Mouse (Mus musculus): ENCODE data around the gene Plcxd2. TPM values are rescaled to one million over a fixed set of nuclear protein-coding genes. Genes with fewer than 3 reads are reported as not detected.

Plcxd2 gene
- polyA plus RNA-seq (2015; fragmentation: Nextera tagmentation; extraction: Ambion mirVana), result 5.8 and 6.6 TPM in 2 replicates

GRCm38 (mm10) chr16:46010153-46010905 lies at the start of gene Plcxd2:
Gene Plcxd2, minus strand, starts transcription at chr16:46010218.
- ATAC-seq, result peak; percentile 96
- peaks cover 4% of the 10 kb centered on the region; the same call in 1 of the 2 replicates for H3K9me3 ChIP-seq (ENCODE audit: low read length)
- under 1% methylated on average over 34 of the region's 39 CpGs for WGBS (ENCODE audit: insufficient replicate concordance)
- H3K27me3 ChIP-seq (ENCODE audit: insufficient read depth, low read length), result no peaks in the 10 kb centered on the region
- peaks cover 6% of the 10 kb centered on the region for H3K4me1 ChIP-seq (ENCODE audit: insufficient read depth)
- peak within 1 kb of the TSS; percentile 64 for H3K4me3 ChIP-seq (ENCODE audit: low read depth, low read length)
- TF ChIP-seq CTCF (IDR thresholded peaks at IDR 0.05; ENCODE audit: low read depth) (no peak), EP300 (IDR thresholded peaks at IDR 0.05; ENCODE audit: low read depth) (no peak)
- H3K4me2 ChIP-seq (ENCODE audit: low read depth, low read length), result peak within 1 kb of the TSS; percentile 86
- peak within 1 kb of the TSS; percentile 73 for H3K27ac ChIP-seq (ENCODE audit: low read depth)
- peak within 1 kb of the TSS; percentile 63 for H3K9ac ChIP-seq (replicated peaks)
- no peaks in the 10 kb centered on the region for H3K36me3 ChIP-seq (replicated peaks; ENCODE audit: insufficient read depth, low read length)
- DNase-seq, result peak; percentile 93

GRCm38 (mm10) chr16:46046906-46047305 lies 36.9 kb upstream of the Plcxd2 start:
- Histone ChIP-seq H3K27me3 (ENCODE audit: insufficient read depth, low read length) (no peaks in the 10 kb centered on the region), H3K36me3 (replicated peaks; ENCODE audit: insufficient read depth, low read length) (no peaks in the 10 kb centered on the region), H3K27ac (ENCODE audit: low read depth) (no peak overlapping the region), H3K4me1 (ENCODE audit: insufficient read depth) (no peaks in the 10 kb centered on the region), H3K4me3 (ENCODE audit: low read depth, low read length) (no peak overlapping the region), H3K4me2 (ENCODE audit: low read depth, low read length) (no peak overlapping the region), H3K9me3 (ENCODE audit: low read length) (no peaks in the 10 kb centered on the region; the same call in 1 of the 2 replicates), H3K9ac (replicated peaks) (no peak overlapping the region)
- ATAC-seq (no peak), DNase-seq (no peak)
- TF ChIP-seq CTCF (IDR thresholded peaks at IDR 0.05; ENCODE audit: low read depth) (no peak), EP300 (IDR thresholded peaks at IDR 0.05; ENCODE audit: low read depth) (no peak)
- WGBS (ENCODE audit: insufficient replicate concordance), result 62% methylated on average over 2 of the region's 2 CpGs

GRCm38 (mm10) chr16:46036261-46036660 lies 26.2 kb upstream of the Plcxd2 start:
- 56% methylated on average over 2 of the region's 2 CpGs for WGBS (ENCODE audit: insufficient replicate concordance)
- no peaks in the 10 kb centered on the region for H3K27me3 ChIP-seq (ENCODE audit: insufficient read depth, low read length)
- no peak overlapping the region for H3K4me2 ChIP-seq (ENCODE audit: low read depth, low read length)
- no peak overlapping the region for H3K27ac ChIP-seq (ENCODE audit: low read depth)
- TF ChIP-seq CTCF (IDR thresholded peaks at IDR 0.05; ENCODE audit: low read depth) (no peak), EP300 (IDR thresholded peaks at IDR 0.05; ENCODE audit: low read depth) (no peak)
- DNase-seq (no peak), ATAC-seq (no peak)
- H3K9ac ChIP-seq (replicated peaks), result no peak overlapping the region
- H3K4me3 ChIP-seq (ENCODE audit: low read depth, low read length), result no peak overlapping the region
- no peaks in the 10 kb centered on the region for H3K36me3 ChIP-seq (replicated peaks; ENCODE audit: insufficient read depth, low read length)
- no peaks in the 10 kb centered on the region for H3K4me1 ChIP-seq (ENCODE audit: insufficient read depth)
- H3K9me3 ChIP-seq (ENCODE audit: low read length), result no peaks in the 10 kb centered on the region

GRCm38 (mm10) chr16:46033896-46034295 lies 23.9 kb upstream of the Plcxd2 start:
- no peaks in the 10 kb centered on the region for H3K36me3 ChIP-seq (replicated peaks; ENCODE audit: insufficient read depth, low read length)
- no peak overlapping the region for H3K4me2 ChIP-seq (ENCODE audit: low read depth, low read length)
- no peaks in the 10 kb centered on the region for H3K4me1 ChIP-seq (ENCODE audit: insufficient read depth)
- no peaks in the 10 kb centered on the region for H3K9me3 ChIP-seq (ENCODE audit: low read length)
- no peak overlapping the region for H3K9ac ChIP-seq (replicated peaks)
- TF ChIP-seq CTCF (IDR thresholded peaks at IDR 0.05; ENCODE audit: low read depth) (no peak), EP300 (IDR thresholded peaks at IDR 0.05; ENCODE audit: low read depth) (no peak)
- no peak for ATAC-seq
- no peak overlapping the region for H3K27ac ChIP-seq (ENCODE audit: low read depth)
- H3K4me3 ChIP-seq (ENCODE audit: low read depth, low read length), result no peak overlapping the region
- 67% methylated on average over 9 of the region's 9 CpGs for WGBS (ENCODE audit: insufficient replicate concordance)
- DNase-seq, result no peak
- H3K27me3 ChIP-seq (ENCODE audit: insufficient read depth, low read length), result no peaks in the 10 kb centered on the region

GRCm38 (mm10) chr16:46022958-46023491 lies 13.0 kb upstream of the Plcxd2 start:
- WGBS (ENCODE audit: insufficient replicate concordance), result 51% methylated on average over 5 of the region's 5 CpGs
- H3K9ac ChIP-seq (replicated peaks), result no peak overlapping the region
- TF ChIP-seq EP300 (IDR thresholded peaks at IDR 0.05; ENCODE audit: low read depth) (no peak), CTCF (IDR thresholded peaks at IDR 0.05; ENCODE audit: low read depth) (no peak)
- no peaks in the 10 kb centered on the region for H3K36me3 ChIP-seq (replicated peaks; ENCODE audit: insufficient read depth, low read length)
- H3K27me3 ChIP-seq (ENCODE audit: insufficient read depth, low read length), result no peaks in the 10 kb centered on the region
- H3K27ac ChIP-seq (ENCODE audit: low read depth), result no peak overlapping the region
- no peak overlapping the region for H3K4me2 ChIP-seq (ENCODE audit: low read depth, low read length)
- DNase-seq (no peak), ATAC-seq (no peak)
- no peaks in the 10 kb centered on the region for H3K9me3 ChIP-seq (ENCODE audit: low read length)
- no peak overlapping the region for H3K4me3 ChIP-seq (ENCODE audit: low read depth, low read length)
- no peaks in the 10 kb centered on the region for H3K4me1 ChIP-seq (ENCODE audit: insufficient read depth)

- Histone ChIP-seq H3K27me3 (ENCODE audit: insufficient read depth, low read length) (no peaks in the 10 kb centered on the region), H3K9ac (replicated peaks) (no peak overlapping the region), H3K4me2 (ENCODE audit: low read depth, low read length) (no peak overlapping the region), H3K36me3 (replicated peaks; ENCODE audit: insufficient read depth, low read length) (no peaks in the 10 kb centered on the region), H3K27ac (ENCODE audit: low read depth) (no peak overlapping the region), H3K9me3 (ENCODE audit: low read length) (no peaks in the 10 kb centered on the region), H3K4me1 (ENCODE audit: insufficient read depth) (no peaks in the 10 kb centered on the region), H3K4me3 (ENCODE audit: low read depth, low read length) (no peak overlapping the region)
- DNase-seq (peak; percentile 39), ATAC-seq (peak; percentile 63)
- WGBS (ENCODE audit: insufficient replicate concordance), result 30% methylated on average over 5 of the region's 5 CpGs
- no peak for TF ChIP-seq EP300 (IDR thresholded peaks at IDR 0.05; ENCODE audit: low read depth)
- TF ChIP-seq CTCF (IDR thresholded peaks at IDR 0.05; ENCODE audit: low read depth), result peak; percentile 88
These were observed 12.3 kb upstream of the Plcxd2 start for GRCm38 (mm10) chr16:46022189-46022928.

Measured in liver, postnatal 0 days (tissue).